Mouse (Mus musculus) testis, adult 2 months (tissue): ENCODE data around the gene Bpifb9a.

Experiments
- CTCF ChIP-seq: fragments of 200-500 bp; IDR thresholded peaks from 2 replicates; pipeline ENCODE4 v1.5.1; 2012; ENCODE audit warnings: low read depth, mild to moderate bottlenecking, inconsistent platforms, low read length, moderate library complexity; ENCODE audit not compliant: control insufficient read depth, insufficient read depth, insufficient replicate concordance
- POLR2A ChIP-seq: fragments of 200-500 bp; IDR thresholded peaks from 2 replicates; pipeline ENCODE4 v1.6.1; 2012; ENCODE audit warnings: low read depth, mild to moderate bottlenecking, inconsistent platforms, low read length, moderate library complexity; ENCODE audit not compliant: control insufficient read depth

- TF ChIP-seq CTCF, result no peak
- TF ChIP-seq POLR2A, result no peak
Measured at GRCm38 (mm10) chr2:154245322-154245721, 12.3 kb upstream of the Bpifb9a start.
